Mouse (Mus musculus): ENCODE results near the gene Cdc42bpa. TPM values are rescaled to one million over a fixed set of nuclear protein-coding genes. Genes with fewer than 3 reads are reported as not detected.

Cdc42bpa gene
- polyA plus RNA-seq, 1 experiment from 2014 or later, result 20.4 TPM

GRCm38 (mm10) chr1:180175635-180176034 is 215.4 kb downstream of the Cdc42bpa start:
- ATAC-seq (ENCODE audit: low FRiP score, low read depth), result 0 out of 2 replicates have a peak, but pooled peaks have one; percentile 42
- no peaks in the 10 kb centered on the region for H3K27me3 ChIP-seq
- no peaks in the 10 kb centered on the region for H3K4me1 ChIP-seq
- H3K9ac ChIP-seq, result no peak overlapping the region
- no peaks in the 10 kb centered on the region for H3K36me3 ChIP-seq
- no peak overlapping the region for H3K4me2 ChIP-seq (replicated peaks)
- no peaks in the 10 kb centered on the region for H3K9me3 ChIP-seq
- 62% methylated on average over 8 of the region's 8 CpGs for WGBS
- H3K27ac ChIP-seq, result no peak overlapping the region
- H3K4me3 ChIP-seq, result no peak overlapping the region

GRCm38 (mm10) chr1:180176784-180177183 is 216.5 kb downstream of the Cdc42bpa start:
- Histone ChIP-seq H3K27me3 (no peaks in the 10 kb centered on the region), H3K4me2 (replicated peaks) (no peak overlapping the region), H3K36me3 (no peaks in the 10 kb centered on the region), H3K4me1 (no peaks in the 10 kb centered on the region), H3K27ac (no peak overlapping the region), H3K9ac (no peak overlapping the region), H3K9me3 (no peaks in the 10 kb centered on the region), H3K4me3 (no peak overlapping the region)
- 28% methylated on average over 1 of the region's 1 CpGs for WGBS
- no peak for ATAC-seq (ENCODE audit: low FRiP score, low read depth)

GRCm38 (mm10) chr1:180178340-180178739 is 218.1 kb downstream of the Cdc42bpa start:
- H3K27ac ChIP-seq, result no peak overlapping the region
- H3K4me3 ChIP-seq, result no peak overlapping the region
- H3K9ac ChIP-seq, result no peak overlapping the region
- H3K36me3 ChIP-seq, result no peaks in the 10 kb centered on the region
- no peak overlapping the region for H3K4me2 ChIP-seq (replicated peaks)
- no peaks in the 10 kb centered on the region for H3K27me3 ChIP-seq
- no peaks in the 10 kb centered on the region for H3K9me3 ChIP-seq
- no peak for ATAC-seq (ENCODE audit: low FRiP score, low read depth)
- 88% methylated on average over 9 of the region's 9 CpGs for WGBS
- H3K4me1 ChIP-seq, result no peaks in the 10 kb centered on the region

GRCm38 (mm10) chr1:180179100-180179499 is 218.8 kb downstream of the Cdc42bpa start:
- Histone ChIP-seq H3K27ac (no peak overlapping the region), H3K9ac (no peak overlapping the region), H3K4me3 (no peak overlapping the region), H3K4me1 (no peaks in the 10 kb centered on the region), H3K36me3 (no peaks in the 10 kb centered on the region), H3K9me3 (no peaks in the 10 kb centered on the region), H3K4me2 (replicated peaks) (no peak overlapping the region), H3K27me3 (no peaks in the 10 kb centered on the region)
- ATAC-seq (ENCODE audit: low FRiP score, low read depth), result no peak
- WGBS, result 95% methylated on average over 4 of the region's 4 CpGs

GRCm38 (mm10) chr1:180179840-180180239 is 219.6 kb downstream of the Cdc42bpa start:
- ATAC-seq (ENCODE audit: low FRiP score, low read depth), result no peak
- Histone ChIP-seq H3K9ac (no peak overlapping the region), H3K4me3 (no peak overlapping the region), H3K27me3 (no peaks in the 10 kb centered on the region), H3K9me3 (no peaks in the 10 kb centered on the region), H3K4me1 (no peaks in the 10 kb centered on the region), H3K36me3 (no peaks in the 10 kb centered on the region), H3K27ac (no peak overlapping the region), H3K4me2 (replicated peaks) (no peak overlapping the region)
- 76% methylated on average over 2 of the region's 2 CpGs for WGBS

- ATAC-seq (ENCODE audit: low FRiP score, low read depth), result no peak
- Histone ChIP-seq H3K4me3 (no peak overlapping the region), H3K4me1 (no peaks in the 10 kb centered on the region), H3K36me3 (no peaks in the 10 kb centered on the region), H3K27me3 (no peaks in the 10 kb centered on the region), H3K9ac (no peak overlapping the region), H3K27ac (no peak overlapping the region), H3K4me2 (replicated peaks) (no peak overlapping the region), H3K9me3 (no peaks in the 10 kb centered on the region)
- WGBS, result 85% methylated on average over 7 of the region's 7 CpGs
Observed at GRCm38 (mm10) chr1:180181304-180181965, 221.2 kb downstream of the Cdc42bpa start.

GRCm38 (mm10) chr1:180181966-180182319 is 221.7 kb downstream of the Cdc42bpa start:
- Histone ChIP-seq H3K9ac (no peak overlapping the region), H3K27me3 (no peaks in the 10 kb centered on the region), H3K27ac (no peak overlapping the region), H3K36me3 (no peaks in the 10 kb centered on the region), H3K4me2 (replicated peaks) (no peak overlapping the region), H3K9me3 (no peaks in the 10 kb centered on the region), H3K4me3 (no peak overlapping the region), H3K4me1 (no peaks in the 10 kb centered on the region)
- WGBS, result 86% methylated on average over 9 of the region's 9 CpGs
- no peak for ATAC-seq (ENCODE audit: low FRiP score, low read depth)

GRCm38 (mm10) chr1:180182731-180183130 is 222.5 kb downstream of the Cdc42bpa start:
- H3K4me3 ChIP-seq, result no peak overlapping the region
- no peak overlapping the region for H3K27ac ChIP-seq
- H3K9me3 ChIP-seq, result no peaks in the 10 kb centered on the region
- H3K4me1 ChIP-seq, result no peaks in the 10 kb centered on the region
- no peak overlapping the region for H3K9ac ChIP-seq
- WGBS, result 63% methylated on average over 3 of the region's 3 CpGs
- H3K27me3 ChIP-seq, result no peaks in the 10 kb centered on the region
- H3K4me2 ChIP-seq (replicated peaks), result no peak overlapping the region
- no peak for ATAC-seq (ENCODE audit: low FRiP score, low read depth)
- H3K36me3 ChIP-seq, result no peaks in the 10 kb centered on the region

- WGBS, result 83% methylated on average over 6 of the region's 6 CpGs
- Histone ChIP-seq H3K4me3 (no peak overlapping the region), H3K27me3 (no peaks in the 10 kb centered on the region), H3K36me3 (no peaks in the 10 kb centered on the region), H3K4me2 (replicated peaks) (no peak overlapping the region), H3K9me3 (no peaks in the 10 kb centered on the region; the same call in 1 of the 2 replicates), H3K9ac (no peak overlapping the region), H3K4me1 (no peaks in the 10 kb centered on the region), H3K27ac (no peak overlapping the region)
- no peak for ATAC-seq (ENCODE audit: low FRiP score, low read depth)
Observed at GRCm38 (mm10) chr1:180183525-180184159, 223.4 kb downstream of the Cdc42bpa start.

- Histone ChIP-seq H3K9me3 (no peaks in the 10 kb centered on the region; the same call in 1 of the 2 replicates), H3K36me3 (no peaks in the 10 kb centered on the region), H3K4me3 (no peak overlapping the region), H3K27ac (no peak overlapping the region), H3K4me1 (no peaks in the 10 kb centered on the region), H3K4me2 (replicated peaks) (no peak overlapping the region), H3K27me3 (no peaks in the 10 kb centered on the region), H3K9ac (no peak overlapping the region)
- no peak for ATAC-seq (ENCODE audit: low FRiP score, low read depth)
- 36% methylated on average over 7 of the region's 7 CpGs for WGBS
Observed at GRCm38 (mm10) chr1:180184768-180185167, 224.5 kb downstream of the Cdc42bpa start.

- no peaks in the 10 kb centered on the region; the same call in 1 of the 2 replicates for H3K9me3 ChIP-seq
- H3K4me2 ChIP-seq (replicated peaks), result no peak overlapping the region
- no peaks in the 10 kb centered on the region for H3K27me3 ChIP-seq
- H3K9ac ChIP-seq, result no peak overlapping the region
- no peaks in the 10 kb centered on the region for H3K4me1 ChIP-seq
- H3K36me3 ChIP-seq, result no peaks in the 10 kb centered on the region
- H3K4me3 ChIP-seq, result no peak overlapping the region
- no peak for ATAC-seq (ENCODE audit: low FRiP score, low read depth)
- WGBS, result 68% methylated on average over 5 of the region's 5 CpGs
- H3K27ac ChIP-seq, result no peak overlapping the region
Observed at GRCm38 (mm10) chr1:180185877-180186276, 225.6 kb downstream of the Cdc42bpa start.

- Histone ChIP-seq H3K4me2 (replicated peaks) (no peak overlapping the region), H3K9me3 (no peaks in the 10 kb centered on the region; the same call in 1 of the 2 replicates), H3K36me3 (no peaks in the 10 kb centered on the region), H3K9ac (no peak overlapping the region), H3K4me1 (no peaks in the 10 kb centered on the region), H3K4me3 (no peak overlapping the region), H3K27me3 (no peaks in the 10 kb centered on the region), H3K27ac (no peak overlapping the region)
- WGBS, result 90% methylated on average over 3 of the region's 3 CpGs
- ATAC-seq (ENCODE audit: low FRiP score, low read depth), result no peak
Observed at GRCm38 (mm10) chr1:180186371-180186770, 226.1 kb downstream of the Cdc42bpa start.

- 81% methylated on average over 4 of the region's 4 CpGs for WGBS
- Histone ChIP-seq H3K4me1 (no peaks in the 10 kb centered on the region), H3K36me3 (no peaks in the 10 kb centered on the region), H3K9me3 (no peaks in the 10 kb centered on the region; the same call in 1 of the 2 replicates), H3K4me3 (no peak overlapping the region), H3K27ac (no peak overlapping the region), H3K27me3 (0 out of 2 replicates have a peak, but pooled peaks cover 1% of the 10 kb centered on the region), H3K9ac (no peak overlapping the region), H3K4me2 (replicated peaks) (no peak overlapping the region)
- ATAC-seq (ENCODE audit: low FRiP score, low read depth), result no peak
Observed at GRCm38 (mm10) chr1:180188951-180189350, 228.7 kb downstream of the Cdc42bpa start.

Data from limb, embryonic 13.5 days (tissue).